In the genomic region with DNA sequence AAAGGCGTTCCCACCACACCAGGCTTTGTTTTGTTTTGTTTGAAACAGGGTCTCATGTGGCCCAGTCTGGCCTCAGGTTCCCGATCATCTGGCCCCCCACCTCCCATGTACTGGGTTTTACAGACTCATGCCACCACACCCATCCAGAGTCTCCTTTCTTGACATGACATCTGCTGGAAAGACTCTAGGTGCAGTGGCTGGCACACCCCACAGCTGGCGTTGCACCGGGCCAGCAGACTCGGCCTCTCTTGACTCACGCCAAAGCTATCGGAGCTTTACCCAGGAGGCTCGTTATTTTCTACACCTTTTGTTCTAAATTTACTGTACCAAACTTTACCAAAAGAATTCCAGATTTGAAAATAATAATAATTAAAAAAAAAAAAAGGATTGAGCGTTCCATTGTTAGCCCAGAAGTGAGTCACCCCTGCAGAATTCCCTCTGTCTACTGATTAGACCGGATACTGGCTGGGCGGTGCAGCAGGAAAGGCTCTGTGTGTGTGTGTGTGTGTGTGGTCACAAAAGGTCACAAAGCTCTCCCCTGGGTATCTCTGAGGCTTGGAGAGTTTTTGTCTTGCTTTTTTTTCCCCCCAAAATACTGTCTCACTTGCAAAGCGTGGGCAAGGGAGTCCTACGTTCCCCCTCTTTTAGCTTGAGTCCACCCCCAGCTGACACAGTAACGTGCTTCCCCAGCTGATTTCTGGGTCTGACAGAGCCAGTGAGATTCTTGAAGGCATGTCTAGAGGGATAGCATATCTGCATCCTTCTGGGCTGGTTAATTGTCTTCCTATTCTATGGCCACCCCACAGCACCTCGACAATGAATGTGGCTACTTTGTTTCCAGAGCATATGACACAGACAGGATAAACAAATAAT, we compare ENCODE assay signal across 8 mouse cellular contexts. TPM values are rescaled to one million over a fixed set of nuclear protein-coding genes. Genes with fewer than 3 reads are reported as not detected.
A peak's percentile ranks its signal among the peaks of the same experiment; 100 is the strongest.
DNase-seq lines count a peak whose midpoint lies in the region; ATAC-seq and TF ChIP-seq lines count a peak whose summit lies in the region.

No protein-coding gene starts in this region.

- H3K4me2 ChIP-seq in heart, embryonic 12.5 days, result peak overlapping the region; percentile 1; the same call in 1 of the 2 replicates
- H3K4me2 ChIP-seq in stomach, embryonic 16.5 days (ENCODE audit: low read depth, low read length), result no peak overlapping the region

- peak overlapping the region; percentile 80 for H3K27ac ChIP-seq in heart, embryonic 12.5 days (ENCODE audit: poor library complexity, severe bottlenecking)
- H3K27ac ChIP-seq in stomach, embryonic 16.5 days (ENCODE audit: low read length), result no peak overlapping the region
- H3K27ac ChIP-seq in thymus, adult 2 months (ENCODE audit: control insufficient read depth, insufficient read depth, low read length), result no peak overlapping the region

- 47% methylated on average over 15 of the region's 15 CpGs for WGBS in heart, embryonic 12.5 days
- WGBS in stomach, embryonic 16.5 days, result 70% methylated on average over 15 of the region's 15 CpGs
- 86% methylated on average over 15 of the region's 15 CpGs for WGBS in thymus, adult 2 months

- no peaks in the 10 kb centered on the region for H3K27me3 ChIP-seq in heart, embryonic 12.5 days (replicated peaks)
- no peaks in the 10 kb centered on the region for H3K27me3 ChIP-seq in stomach, embryonic 16.5 days (ENCODE audit: control insufficient read depth, insufficient read depth, low read length)
- H3K27me3 ChIP-seq in thymus, adult 2 months (ENCODE audit: control insufficient read depth, insufficient read depth, low read length), result no peaks in the 10 kb centered on the region

- no peak for TF ChIP-seq POLR2A in thymus, adult 2 months (IDR thresholded peaks at IDR 0.05; ENCODE audit: control insufficient read depth, extremely low read depth, insufficient read depth, low read length, poor library complexity)

- no peak overlapping the region for H3K4me3 ChIP-seq in heart, embryonic 12.5 days
- H3K4me3 ChIP-seq in stomach, embryonic 16.5 days (replicated peaks; ENCODE audit: low read length), result no peak overlapping the region
- H3K4me3 ChIP-seq in thymus, adult 2 months (ENCODE audit: control insufficient read depth, insufficient read depth, low read length), result no peak overlapping the region

- peak; percentile 82 for ATAC-seq in heart, embryonic 12.5 days (ENCODE audit: insufficient number of reproducible peaks, low FRiP score)
- peak; percentile 73; the same call in 1 of the 2 replicates for ATAC-seq in stomach, embryonic 16.5 days (ENCODE audit: insufficient read depth, low FRiP score)

- H3K4me1 ChIP-seq in heart, embryonic 12.5 days (replicated peaks), result peaks cover 49% of the 10 kb centered on the region
- no peaks in the 10 kb centered on the region for H3K4me1 ChIP-seq in stomach, embryonic 16.5 days (ENCODE audit: control insufficient read depth, insufficient read depth, low read length)
- no peaks in the 10 kb centered on the region for H3K4me1 ChIP-seq in thymus, adult 2 months (replicated peaks; ENCODE audit: control insufficient read depth, insufficient read depth, low read length)

- no peak for TF ChIP-seq CTCF in thymus, adult 2 months (IDR thresholded peaks at IDR 0.05; ENCODE audit: borderline replicate concordance, control insufficient read depth, extremely low read depth, insufficient read depth, low read length, poor library complexity)

- DNase-seq in right cerebral cortex, adult 18-20 months, result peak; percentile 30
- no peak for DNase-seq in right cerebral cortex, postnatal 10 days (ENCODE audit: low spot score in 2 of 2)
- peak; percentile 78 to 86 for DNase-seq in kidney, postnatal 25 days
- no peak for DNase-seq in thymus, adult 2 months
- no peak for DNase-seq in layer of hippocampus, adult 9-11 months
- DNase-seq in cerebellum, postnatal 4 days (ENCODE audit: low spot score in 2 of 2), result no peak

- no peak overlapping the region for H3K9ac ChIP-seq in heart, embryonic 12.5 days
- H3K9ac ChIP-seq in stomach, embryonic 16.5 days (ENCODE audit: low read length), result no peak overlapping the region

- H3K36me3 ChIP-seq in heart, embryonic 12.5 days, result no peaks in the 10 kb centered on the region
- no peaks in the 10 kb centered on the region for H3K36me3 ChIP-seq in stomach, embryonic 16.5 days (ENCODE audit: control insufficient read depth, insufficient read depth, low read length)
- H3K36me3 ChIP-seq in thymus, adult 2 months (ENCODE audit: control insufficient read depth, insufficient read depth, low read length), result no peaks in the 10 kb centered on the region

- no peaks in the 10 kb centered on the region for H3K9me3 ChIP-seq in heart, embryonic 12.5 days (replicated peaks)
- H3K9me3 ChIP-seq in stomach, embryonic 16.5 days (replicated peaks; ENCODE audit: control insufficient read depth, low read length), result no peaks in the 10 kb centered on the region

RNA-seq across cellular contexts. Expression of gene Ptprb, which starts 8.5 kb away (rescaled TPM):
- 11.1 and 14.6 TPM in 2 replicates for polyA plus RNA-seq in heart, embryonic 12.5 days (2016; fragmentation: Nextera tagmentation; extraction: Ambion mirVana)
- polyA plus RNA-seq in stomach, embryonic 16.5 days (2015; fragmentation: Nextera tagmentation; extraction: Ambion mirVana), result 5.2 and 5.6 TPM in 2 replicates
- polyA plus RNA-seq in thymus, adult 2 months (2012; rRNA removed), result 1.6 and 1.8 TPM in 2 replicates

Comparison
In these comparisons a context has a peak if more than half of its experiments do, and no peak if none do; other contexts are left out.
1. DNase-seq: peak in right cerebral cortex, adult 18-20 months (single experiment) and kidney, postnatal 25 days (2 of 2); none in right cerebral cortex, postnatal 10 days (0 of 2), thymus, adult 2 months (single experiment), layer of hippocampus, adult 9-11 months (single experiment) and cerebellum, postnatal 4 days (0 of 2).